Mouse (Mus musculus): ENCODE results near the gene Tmem121. TPM values are rescaled to one million over a fixed set of nuclear protein-coding genes. Genes with fewer than 3 reads are reported as not detected.

The Tmem121 gene
- total and polyA plus RNA-seq, 2 experiments from 2014 or later = 63.6 to 89.1 TPM

DNA sequence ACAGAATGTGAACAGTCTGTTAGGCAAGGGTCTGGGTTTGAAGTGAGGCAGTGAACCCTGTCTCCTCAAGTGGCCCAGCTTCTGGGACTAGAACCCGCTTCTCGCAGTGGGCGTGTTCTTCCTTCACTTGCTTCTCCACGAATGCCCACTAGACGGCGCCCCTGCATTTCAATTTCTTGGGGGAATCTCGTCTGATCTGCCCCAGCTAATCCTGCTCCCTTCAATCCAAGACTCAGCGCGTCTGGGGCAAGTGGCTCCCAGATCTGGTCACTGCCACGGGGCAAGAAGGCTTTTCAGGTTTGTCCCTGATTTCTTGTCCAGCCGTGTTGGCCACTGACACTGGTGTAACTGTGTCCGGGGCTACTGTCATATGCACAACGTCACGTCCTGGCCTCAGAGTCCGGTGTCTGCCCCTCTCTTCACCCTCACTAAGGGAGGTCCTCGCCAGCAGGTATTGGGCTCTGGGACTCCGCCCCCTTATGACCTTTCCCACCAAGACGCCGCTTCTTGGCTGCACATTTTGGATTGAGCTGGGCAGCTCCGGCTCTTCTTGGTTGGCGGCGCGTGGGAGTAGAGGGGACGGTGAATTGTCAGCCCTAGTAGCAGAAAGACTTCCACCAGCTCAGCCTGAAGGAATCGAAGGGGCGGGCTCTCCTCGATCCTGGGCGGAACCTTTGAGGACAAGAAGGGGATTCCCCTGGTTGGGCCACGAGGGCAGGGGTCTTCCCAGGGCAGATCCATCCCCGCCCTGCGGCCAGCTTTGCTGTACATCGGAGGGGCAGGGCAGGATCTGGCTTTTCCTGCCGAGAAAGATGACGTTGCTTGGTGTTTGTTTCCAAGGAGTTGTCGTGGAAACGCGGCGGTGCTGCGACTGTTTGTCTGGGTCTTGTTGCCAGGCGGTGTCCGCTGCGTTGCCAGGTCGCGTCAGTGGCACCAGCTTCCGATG, 39.3 kb upstream of the Tmem121 start, which contains the start of gene Crip1:
TSS of gene Crip1 (plus strand) at position 205 of the 946 bp plus-strand sequence.
- Histone ChIP-seq H3K9ac (replicated peaks; ENCODE audit: low read length, poor library complexity, severe bottlenecking) (no peak within 1 kb of the TSS), H3K4me1 (ENCODE audit: insufficient read depth, low read length) (peaks cover 16% of the 10 kb centered on the region), H3K4me3 (ENCODE audit: low read depth, low read length) (0 out of 2 replicates have a peak within 1 kb of the TSS, but pooled peaks have one; percentile 2), H3K9me3 (ENCODE audit: low read length) (no peaks in the 10 kb centered on the region), H3K27ac (ENCODE audit: low read depth, low read length) (no peak within 1 kb of the TSS), H3K4me2 (ENCODE audit: low read depth, low read length, poor library complexity, severe bottlenecking) (peak within 1 kb of the TSS; percentile 40), H3K27me3 (ENCODE audit: insufficient read depth, low read length) (0 out of 2 replicates have a peak, but pooled peaks cover 6% of the 10 kb centered on the region), H3K36me3 (ENCODE audit: insufficient read depth, low read length) (peaks cover 15% of the 10 kb centered on the region; the same call in 1 of the 2 replicates)
- TF ChIP-seq CTCF (IDR thresholded peaks at IDR 0.05) = peak; percentile 73
- 11% methylated on average over 45 of the region's 45 CpGs for WGBS
- ATAC-seq (ENCODE audit: low FRiP score) (peak; percentile 21), DNase-seq (ENCODE audit: low spot score) (peak; percentile 67)

- Histone ChIP-seq H3K9me3 (ENCODE audit: low read length) (no peaks in the 10 kb centered on the region), H3K4me3 (ENCODE audit: low read depth, low read length) (no peak overlapping the region), H3K9ac (replicated peaks; ENCODE audit: low read length, poor library complexity, severe bottlenecking) (no peak overlapping the region), H3K27me3 (ENCODE audit: insufficient read depth, low read length) (0 out of 2 replicates have a peak, but pooled peaks cover 6% of the 10 kb centered on the region), H3K36me3 (ENCODE audit: insufficient read depth, low read length) (peaks cover 15% of the 10 kb centered on the region; the same call in 1 of the 2 replicates), H3K4me2 (ENCODE audit: low read depth, low read length, poor library complexity, severe bottlenecking) (no peak overlapping the region), H3K4me1 (ENCODE audit: insufficient read depth, low read length) (peaks cover 6% of the 10 kb centered on the region; the same call in 1 of the 2 replicates), H3K27ac (ENCODE audit: low read depth, low read length) (0 out of 2 replicates have a peak overlapping the region, but pooled peaks have one; percentile 12)
- WGBS = 73% methylated on average over 8 of the region's 8 CpGs
- DNase-seq (ENCODE audit: low spot score) (peak; percentile 48), ATAC-seq (ENCODE audit: low FRiP score) (no peak)
- no peak for TF ChIP-seq CTCF (IDR thresholded peaks at IDR 0.05)
Observed at GRCm38 (mm10) chr12:113147481-113147880, 38.2 kb upstream of the Tmem121 start.

- Histone ChIP-seq H3K9ac (replicated peaks; ENCODE audit: low read length, poor library complexity, severe bottlenecking) (no peak overlapping the region), H3K4me3 (ENCODE audit: low read depth, low read length) (no peak overlapping the region), H3K36me3 (ENCODE audit: insufficient read depth, low read length) (peaks cover 15% of the 10 kb centered on the region; the same call in 1 of the 2 replicates), H3K27ac (ENCODE audit: low read depth, low read length) (no peak overlapping the region), H3K4me1 (ENCODE audit: insufficient read depth, low read length) (no peaks in the 10 kb centered on the region; the same call in 1 of the 2 replicates), H3K9me3 (ENCODE audit: low read length) (no peaks in the 10 kb centered on the region), H3K4me2 (ENCODE audit: low read depth, low read length, poor library complexity, severe bottlenecking) (no peak overlapping the region), H3K27me3 (ENCODE audit: insufficient read depth, low read length) (0 out of 2 replicates have a peak, but pooled peaks cover 6% of the 10 kb centered on the region)
- no peak for DNase-seq (ENCODE audit: low spot score)
- ATAC-seq (ENCODE audit: low FRiP score) = no peak
- 41% methylated on average over 16 of the region's 16 CpGs for WGBS
- peak; percentile 15; the same call in 1 of the 2 replicates for TF ChIP-seq CTCF (IDR thresholded peaks at IDR 0.05)
Observed at GRCm38 (mm10) chr12:113148381-113149035, 37.2 kb upstream of the Tmem121 start.

- no peak for TF ChIP-seq CTCF (IDR thresholded peaks at IDR 0.05)
- ATAC-seq (ENCODE audit: low FRiP score) (no peak), DNase-seq (ENCODE audit: low spot score) (no peak)
Observed at GRCm38 (mm10) chr12:113149341-113149740, 36.4 kb upstream of the Tmem121 start.

GRCm38 (mm10) chr12:113149896-113150295, 35.8 kb upstream of the Tmem121 start:
- TF ChIP-seq CTCF (IDR thresholded peaks at IDR 0.05) = no peak

More at GRCm38 (mm10) chr12:113149341-113149740, 36.4 kb upstream of the Tmem121 start:
- Histone ChIP-seq H3K9me3 (ENCODE audit: low read length) (no peaks in the 10 kb centered on the region), H3K36me3 (ENCODE audit: insufficient read depth, low read length) (peaks cover 8% of the 10 kb centered on the region; the same call in 1 of the 2 replicates), H3K27ac (ENCODE audit: low read depth, low read length) (no peak overlapping the region), H3K4me2 (ENCODE audit: low read depth, low read length, poor library complexity, severe bottlenecking) (no peak overlapping the region), H3K4me3 (ENCODE audit: low read depth, low read length) (no peak overlapping the region), H3K4me1 (ENCODE audit: insufficient read depth, low read length) (no peaks in the 10 kb centered on the region; the same call in 1 of the 2 replicates), H3K9ac (replicated peaks; ENCODE audit: low read length, poor library complexity, severe bottlenecking) (no peak overlapping the region), H3K27me3 (ENCODE audit: insufficient read depth, low read length) (0 out of 2 replicates have a peak, but pooled peaks cover 6% of the 10 kb centered on the region)
- 60% methylated on average over 4 of the region's 4 CpGs for whole genome bisulfite sequencing

More at GRCm38 (mm10) chr12:113149896-113150295, 35.8 kb upstream of the Tmem121 start:
- Histone ChIP-seq H3K9me3 (ENCODE audit: low read length) (no peaks in the 10 kb centered on the region), H3K4me3 (ENCODE audit: low read depth, low read length) (no peak overlapping the region), H3K27ac (ENCODE audit: low read depth, low read length) (no peak overlapping the region), H3K4me1 (ENCODE audit: insufficient read depth, low read length) (peaks cover under 1% of the 10 kb centered on the region; the same call in 1 of the 2 replicates), H3K36me3 (ENCODE audit: insufficient read depth, low read length) (peaks cover 2% of the 10 kb centered on the region; the same call in 1 of the 2 replicates), H3K9ac (replicated peaks; ENCODE audit: low read length, poor library complexity, severe bottlenecking) (no peak overlapping the region), H3K4me2 (ENCODE audit: low read depth, low read length, poor library complexity, severe bottlenecking) (no peak overlapping the region), H3K27me3 (ENCODE audit: insufficient read depth, low read length) (0 out of 2 replicates have a peak, but pooled peaks cover 6% of the 10 kb centered on the region)
- 79% methylated on average over 3 of the region's 3 CpGs for WGBS
- no peak for ATAC-seq (ENCODE audit: low FRiP score)
- DNase-seq (ENCODE audit: low spot score) = no peak

All from midbrain, postnatal 0 days (tissue).